Mouse (Mus musculus) CD8-positive naive resting alpha-beta T cell, adult 57 days (primary cell): ENCODE results near the gene Vta1. TPM values are rescaled to one million over a fixed set of nuclear protein-coding genes. Genes with fewer than 3 reads are reported as not detected.

Experiments used
- total RNA-seq: library from RNA; stranded (reverse); gene quantifications from one replicate; pipeline ENCODE4 v1.2.4, GENCODE M21; 2023

Vta1 gene
- 59.5 TPM for total RNA-seq

DNA sequence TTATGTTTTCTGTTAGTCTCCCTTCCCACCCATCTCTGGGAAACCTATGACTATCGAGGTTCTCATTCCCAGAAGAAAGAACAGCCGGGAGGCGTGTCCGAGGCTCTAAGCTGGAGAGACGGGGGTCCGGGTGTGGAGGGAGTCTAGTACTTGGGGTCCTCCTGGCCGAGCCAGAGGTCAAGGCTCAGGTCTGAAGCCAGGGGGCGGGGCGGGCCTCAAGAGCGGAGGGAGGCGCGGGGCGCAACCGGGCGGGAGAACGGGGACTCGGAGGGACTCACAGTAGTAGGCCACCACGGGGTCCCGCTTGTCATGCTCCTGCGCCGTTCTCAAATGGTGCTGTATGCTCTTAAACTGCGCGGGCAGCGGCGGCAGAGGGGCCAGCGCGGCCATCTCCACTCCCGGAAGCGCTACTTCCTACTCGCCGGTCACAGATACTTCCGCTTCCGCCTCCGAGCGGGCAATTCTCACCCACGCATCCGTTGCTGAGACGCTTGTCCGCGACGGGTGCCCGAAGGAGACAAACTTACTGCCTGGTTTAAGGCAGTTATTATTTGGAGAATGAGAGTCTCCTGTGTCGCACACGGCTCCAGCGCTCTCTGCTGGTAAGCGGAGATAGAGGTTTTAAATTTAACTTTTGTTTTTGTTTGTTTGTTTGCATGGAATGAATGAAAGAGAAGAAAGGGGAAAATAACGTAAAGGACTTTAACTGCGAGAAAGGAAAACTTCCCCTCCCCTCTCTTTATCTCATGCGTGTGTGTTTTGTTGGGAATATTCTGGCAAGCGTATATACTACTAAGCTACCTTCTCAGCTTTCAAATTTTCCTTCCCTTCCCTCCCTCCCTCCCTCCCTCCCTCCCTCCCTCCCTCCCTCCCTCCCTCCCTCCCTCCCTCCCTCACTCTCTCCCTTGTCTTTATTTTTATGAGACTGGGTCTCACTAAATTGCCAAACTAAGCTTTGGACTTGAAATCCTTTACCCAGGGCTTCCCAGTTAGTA lies at the start of gene Vta1, which contains the start of gene Nmbr:
TSS of gene Vta1 (minus strand) at position 489 of the 995 bp plus-strand sequence.
TSS of gene Nmbr (plus strand) at position 520 of the 995 bp plus-strand sequence.

DNA sequence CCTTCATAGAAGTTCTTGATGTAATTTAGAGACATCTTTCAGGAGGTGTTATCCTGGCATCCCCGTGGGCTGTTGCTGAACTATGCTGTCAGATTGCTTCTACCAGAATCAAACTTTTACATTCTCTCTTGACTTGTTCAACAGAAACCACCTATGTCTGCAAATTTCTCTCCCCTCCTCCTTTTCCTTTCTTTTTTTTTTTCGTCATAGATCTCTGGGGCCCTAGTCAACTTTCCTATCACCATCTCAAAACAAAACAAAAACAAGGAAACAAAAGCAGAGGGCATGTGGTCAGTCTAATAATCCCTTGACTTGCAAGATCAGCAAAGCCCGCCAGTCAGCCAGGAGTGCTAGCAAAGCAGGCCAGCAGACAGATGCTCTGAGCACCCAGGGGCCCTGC lies 12.8 kb upstream of the Vta1 start, which contains the start of gene Gje1:
TSS of gene Gje1 (minus strand) at position 101 of the 400 bp plus-strand sequence.

Other genes starting within 250 kb of the Vta1 start
- not detected for gene Adgrg6, start 159.9 kb downstream of the Vta1 start, total RNA-seq
- gene Nmbr, start within 50 bp of the Vta1 start, total RNA-seq: not detected
- not detected for gene Gje1, start 12.7 kb upstream of the Vta1 start, total RNA-seq